Mouse (Mus musculus): ENCODE measurements around the gene Slc35e2.

- TF ChIP-seq CTCF (IDR thresholded peaks at IDR 0.05; ENCODE audit: low read depth) (no peak), EP300 (IDR thresholded peaks at IDR 0.05; ENCODE audit: low read depth) (no peak)
Observed at GRCm38 (mm10) chr4:155613264-155613663, 12.0 kb downstream of the Slc35e2 start.

Data from liver, postnatal 0 days (tissue).